Mouse (Mus musculus) ES-E14 (cell line): ENCODE results near the gene Lgals4.

Experiments used
- CHD2 ChIP-seq: IDR thresholded peaks from 2 replicates; pipeline ENCODE4 v1.6.1; 2014; ENCODE audit warnings: mild to moderate bottlenecking, low read depth, low read length, inconsistent platforms
- HCFC1 ChIP-seq: IDR thresholded peaks from 2 replicates; pipeline ENCODE4 v1.6.1; 2012; ENCODE audit warnings: low read length, inconsistent platforms, borderline replicate concordance; ENCODE audit not compliant: insufficient read depth
- ZC3H11A ChIP-seq: IDR thresholded peaks from 2 replicates; pipeline ENCODE4 v1.6.1; 2012; ENCODE audit warnings: low read depth, mild to moderate bottlenecking, inconsistent platforms, low read length, borderline replicate concordance
- ZNF384 ChIP-seq: IDR thresholded peaks from 2 replicates; pipeline ENCODE4 v1.6.1; 2012; ENCODE audit warnings: low read depth, low read length, inconsistent platforms

DNA sequence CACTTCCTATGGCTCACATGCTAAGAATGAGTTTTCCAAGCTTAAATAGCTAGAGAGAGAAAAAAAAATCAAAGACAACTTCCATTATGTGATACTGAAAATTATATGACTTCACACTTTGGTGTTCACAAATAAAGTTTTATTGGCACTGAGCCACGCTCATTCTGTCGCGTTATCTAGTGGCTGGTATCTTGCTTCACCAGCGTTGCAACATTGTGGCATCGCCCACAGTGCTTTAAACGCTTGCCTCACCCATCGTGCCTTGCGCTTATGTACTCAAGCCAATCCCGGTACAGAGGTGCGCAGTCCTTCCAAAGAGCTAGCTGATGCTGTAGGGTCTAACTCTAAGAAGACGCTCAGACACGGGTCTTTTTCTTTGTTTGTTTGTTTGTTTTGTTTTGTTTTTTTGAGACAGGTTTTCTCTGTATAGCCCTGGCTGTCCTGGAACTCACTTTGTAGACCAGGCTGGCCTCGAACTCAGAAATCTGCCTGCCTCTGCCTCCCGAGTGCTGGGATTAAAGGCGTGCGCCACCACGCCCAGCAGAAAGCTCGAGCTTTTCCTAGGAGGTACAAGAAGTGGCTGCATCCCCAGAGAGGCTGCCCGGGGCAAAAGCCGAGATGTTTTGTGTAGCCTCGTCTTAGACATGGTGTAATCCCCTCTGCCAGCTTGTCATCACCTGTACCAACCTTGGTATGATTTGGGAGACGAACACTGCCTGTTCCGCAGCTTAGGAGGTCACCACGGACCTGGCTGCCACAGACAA is 37.4 kb downstream of the Lgals4 start:
- TF ChIP-seq HCFC1 (no peak), ZC3H11A (no peak), CHD2 (no peak), ZNF384 (no peak)
